Mouse (Mus musculus): ENCODE measurements around the gene Gapdhs. TPM values are rescaled to one million over a fixed set of nuclear protein-coding genes. Genes with fewer than 3 reads are reported as not detected.

Gapdhs gene
- not detected for polyA plus RNA-seq (2014; fragmentation: Illumina TruSeq; extraction: RNeasy Lipid Tissue Mini Kit (QIAGEN cat#74804); ENCODE audit: low read depth, low replicate concordance)

GRCm38 (mm10) chr7:30743617-30744016 lies at the start of gene Gapdhs:
Gene Gapdhs, minus strand, starts transcription at chr7:30743681.

GRCm38 (mm10) chr7:30787377-30788022 lies 44.0 kb upstream of the Gapdhs start, which contains the start of gene Krtdap:
Gene Krtdap, plus strand, starts transcription at chr7:30787896.

GRCm38 (mm10) chr7:30763456-30763855 lies 20.0 kb upstream of the Gapdhs start, which contains the start of gene Dmkn:
Gene Dmkn, plus strand, starts transcription at chr7:30763756.

GRCm38 (mm10) chr7:30751086-30751669 lies 7.7 kb upstream of the Gapdhs start, which contains the start of gene Sbsn:
Gene Sbsn, plus strand, starts transcription at chr7:30751471.

GRCm38 (mm10) chr7:30729396-30730063 lies 14.0 kb downstream of the Gapdhs start, which contains the start of gene Tmem147:
Gene Tmem147, minus strand, starts transcription at chr7:30729540.

GRCm38 (mm10) chr7:30711942-30712341 lies 31.5 kb downstream of the Gapdhs start, which contains the start of gene Atp4a:
Gene Atp4a, plus strand, starts transcription at chr7:30712209.

GRCm38 (mm10) chr7:30698589-30698988 lies 44.9 kb downstream of the Gapdhs start, which contains the start of gene 2200002J24Rik:
Gene 2200002J24Rik, plus strand, starts transcription at chr7:30698926.

Other genes with a start within 250 kb of the Gapdhs start
- 0.12 TPM for gene Arhgap33, start 208.6 kb downstream of the Gapdhs start, polyA plus RNA-seq (2014; fragmentation: Illumina TruSeq; extraction: RNeasy Lipid Tissue Mini Kit (QIAGEN cat#74804); ENCODE audit: low read depth, low replicate concordance)
- gene Hspb6, start 191.5 kb downstream of the Gapdhs start, polyA plus RNA-seq (2014; fragmentation: Illumina TruSeq; extraction: RNeasy Lipid Tissue Mini Kit (QIAGEN cat#74804); ENCODE audit: low read depth, low replicate concordance), result 6.5 TPM
- 0.81 TPM for gene Proser3, start 191.4 kb downstream of the Gapdhs start, polyA plus RNA-seq (2014; fragmentation: Illumina TruSeq; extraction: RNeasy Lipid Tissue Mini Kit (QIAGEN cat#74804); ENCODE audit: low read depth, low replicate concordance)
- not detected for gene Lin37, start 183.8 kb downstream of the Gapdhs start, polyA plus RNA-seq (2014; fragmentation: Illumina TruSeq; extraction: RNeasy Lipid Tissue Mini Kit (QIAGEN cat#74804); ENCODE audit: low read depth, low replicate concordance)
- gene U2af1l4, start 180.4 kb downstream of the Gapdhs start, polyA plus RNA-seq (2014; fragmentation: Illumina TruSeq; extraction: RNeasy Lipid Tissue Mini Kit (QIAGEN cat#74804); ENCODE audit: low read depth, low replicate concordance), result 15.9 TPM
- gene Gm49396, start 180.3 kb downstream of the Gapdhs start, polyA plus RNA-seq (2014; fragmentation: Illumina TruSeq; extraction: RNeasy Lipid Tissue Mini Kit (QIAGEN cat#74804); ENCODE audit: low read depth, low replicate concordance), result 2.1 TPM
- gene Psenen, start 180.1 kb downstream of the Gapdhs start, polyA plus RNA-seq (2014; fragmentation: Illumina TruSeq; extraction: RNeasy Lipid Tissue Mini Kit (QIAGEN cat#74804); ENCODE audit: low read depth, low replicate concordance), result 24.8 TPM
- gene Igflr1, start 178.3 kb downstream of the Gapdhs start, polyA plus RNA-seq (2014; fragmentation: Illumina TruSeq; extraction: RNeasy Lipid Tissue Mini Kit (QIAGEN cat#74804); ENCODE audit: low read depth, low replicate concordance), result not detected
- gene Kmt2b, start 155.0 kb downstream of the Gapdhs start, polyA plus RNA-seq (2014; fragmentation: Illumina TruSeq; extraction: RNeasy Lipid Tissue Mini Kit (QIAGEN cat#74804); ENCODE audit: low read depth, low replicate concordance), result 2.1 TPM
- gene Zbtb32, start 144.8 kb downstream of the Gapdhs start, polyA plus RNA-seq (2014; fragmentation: Illumina TruSeq; extraction: RNeasy Lipid Tissue Mini Kit (QIAGEN cat#74804); ENCODE audit: low read depth, low replicate concordance), result not detected
- gene Upk1a, start 130.8 kb downstream of the Gapdhs start, polyA plus RNA-seq (2014; fragmentation: Illumina TruSeq; extraction: RNeasy Lipid Tissue Mini Kit (QIAGEN cat#74804); ENCODE audit: low read depth, low replicate concordance), result not detected
- gene Cox6b1, start 117.5 kb downstream of the Gapdhs start, polyA plus RNA-seq (2014; fragmentation: Illumina TruSeq; extraction: RNeasy Lipid Tissue Mini Kit (QIAGEN cat#74804); ENCODE audit: low read depth, low replicate concordance), result 1,773 TPM
- not detected for gene Etv2, start 107.8 kb downstream of the Gapdhs start, polyA plus RNA-seq (2014; fragmentation: Illumina TruSeq; extraction: RNeasy Lipid Tissue Mini Kit (QIAGEN cat#74804); ENCODE audit: low read depth, low replicate concordance)
- gene Rbm42, start 93.4 kb downstream of the Gapdhs start, polyA plus RNA-seq (2014; fragmentation: Illumina TruSeq; extraction: RNeasy Lipid Tissue Mini Kit (QIAGEN cat#74804); ENCODE audit: low read depth, low replicate concordance), result 0.40 TPM
- gene Haus5, start 78.7 kb downstream of the Gapdhs start, polyA plus RNA-seq (2014; fragmentation: Illumina TruSeq; extraction: RNeasy Lipid Tissue Mini Kit (QIAGEN cat#74804); ENCODE audit: low read depth, low replicate concordance), result 1.5 TPM
- not detected for gene Pmis2, start 72.1 kb downstream of the Gapdhs start, polyA plus RNA-seq (2014; fragmentation: Illumina TruSeq; extraction: RNeasy Lipid Tissue Mini Kit (QIAGEN cat#74804); ENCODE audit: low read depth, low replicate concordance)
- not detected for gene 2200002J24Rik, start 44.8 kb downstream of the Gapdhs start, polyA plus RNA-seq (2014; fragmentation: Illumina TruSeq; extraction: RNeasy Lipid Tissue Mini Kit (QIAGEN cat#74804); ENCODE audit: low read depth, low replicate concordance)
- 6.0 TPM for gene Atp4a, start 31.5 kb downstream of the Gapdhs start, polyA plus RNA-seq (2014; fragmentation: Illumina TruSeq; extraction: RNeasy Lipid Tissue Mini Kit (QIAGEN cat#74804); ENCODE audit: low read depth, low replicate concordance)
- gene Tmem147, start 14.1 kb downstream of the Gapdhs start, polyA plus RNA-seq (2014; fragmentation: Illumina TruSeq; extraction: RNeasy Lipid Tissue Mini Kit (QIAGEN cat#74804); ENCODE audit: low read depth, low replicate concordance), result 25.1 TPM
- 0.24 TPM for gene Sbsn, start 7.8 kb upstream of the Gapdhs start, polyA plus RNA-seq (2014; fragmentation: Illumina TruSeq; extraction: RNeasy Lipid Tissue Mini Kit (QIAGEN cat#74804); ENCODE audit: low read depth, low replicate concordance)
- not detected for gene Dmkn, start 20.1 kb upstream of the Gapdhs start, polyA plus RNA-seq (2014; fragmentation: Illumina TruSeq; extraction: RNeasy Lipid Tissue Mini Kit (QIAGEN cat#74804); ENCODE audit: low read depth, low replicate concordance)
- gene Krtdap, start 44.2 kb upstream of the Gapdhs start, polyA plus RNA-seq (2014; fragmentation: Illumina TruSeq; extraction: RNeasy Lipid Tissue Mini Kit (QIAGEN cat#74804); ENCODE audit: low read depth, low replicate concordance), result not detected
- not detected for gene Ffar2, start 80.1 kb upstream of the Gapdhs start, polyA plus RNA-seq (2014; fragmentation: Illumina TruSeq; extraction: RNeasy Lipid Tissue Mini Kit (QIAGEN cat#74804); ENCODE audit: low read depth, low replicate concordance)
- not detected for gene Ffar3, start 112.5 kb upstream of the Gapdhs start, polyA plus RNA-seq (2014; fragmentation: Illumina TruSeq; extraction: RNeasy Lipid Tissue Mini Kit (QIAGEN cat#74804); ENCODE audit: low read depth, low replicate concordance)
- not detected for gene Ffar1, start 117.9 kb upstream of the Gapdhs start, polyA plus RNA-seq (2014; fragmentation: Illumina TruSeq; extraction: RNeasy Lipid Tissue Mini Kit (QIAGEN cat#74804); ENCODE audit: low read depth, low replicate concordance)
- not detected for gene Cd22, start 136.7 kb upstream of the Gapdhs start, polyA plus RNA-seq (2014; fragmentation: Illumina TruSeq; extraction: RNeasy Lipid Tissue Mini Kit (QIAGEN cat#74804); ENCODE audit: low read depth, low replicate concordance)
- not detected for gene Mag, start 171.2 kb upstream of the Gapdhs start, polyA plus RNA-seq (2014; fragmentation: Illumina TruSeq; extraction: RNeasy Lipid Tissue Mini Kit (QIAGEN cat#74804); ENCODE audit: low read depth, low replicate concordance)
- gene Hamp2, start 181.0 kb upstream of the Gapdhs start, polyA plus RNA-seq (2014; fragmentation: Illumina TruSeq; extraction: RNeasy Lipid Tissue Mini Kit (QIAGEN cat#74804); ENCODE audit: low read depth, low replicate concordance), result not detected
- not detected for gene Hamp, start 200.4 kb upstream of the Gapdhs start, polyA plus RNA-seq (2014; fragmentation: Illumina TruSeq; extraction: RNeasy Lipid Tissue Mini Kit (QIAGEN cat#74804); ENCODE audit: low read depth, low replicate concordance)
- gene Usf2, start 213.1 kb upstream of the Gapdhs start, polyA plus RNA-seq (2014; fragmentation: Illumina TruSeq; extraction: RNeasy Lipid Tissue Mini Kit (QIAGEN cat#74804); ENCODE audit: low read depth, low replicate concordance), result 37.8 TPM
- gene Lsr, start 229.8 kb upstream of the Gapdhs start, polyA plus RNA-seq (2014; fragmentation: Illumina TruSeq; extraction: RNeasy Lipid Tissue Mini Kit (QIAGEN cat#74804); ENCODE audit: low read depth, low replicate concordance), result 1.5 TPM
- 3.2 TPM for gene Fam187b, start 230.1 kb upstream of the Gapdhs start, polyA plus RNA-seq (2014; fragmentation: Illumina TruSeq; extraction: RNeasy Lipid Tissue Mini Kit (QIAGEN cat#74804); ENCODE audit: low read depth, low replicate concordance)